Mouse (Mus musculus): ENCODE data around the gene Shisal1. TPM values are rescaled to one million over a fixed set of nuclear protein-coding genes. Genes with fewer than 3 reads are reported as not detected.

The Shisal1 gene
- polyA plus RNA-seq, 1 experiment from 2014 or later: 13.5 TPM

DNA sequence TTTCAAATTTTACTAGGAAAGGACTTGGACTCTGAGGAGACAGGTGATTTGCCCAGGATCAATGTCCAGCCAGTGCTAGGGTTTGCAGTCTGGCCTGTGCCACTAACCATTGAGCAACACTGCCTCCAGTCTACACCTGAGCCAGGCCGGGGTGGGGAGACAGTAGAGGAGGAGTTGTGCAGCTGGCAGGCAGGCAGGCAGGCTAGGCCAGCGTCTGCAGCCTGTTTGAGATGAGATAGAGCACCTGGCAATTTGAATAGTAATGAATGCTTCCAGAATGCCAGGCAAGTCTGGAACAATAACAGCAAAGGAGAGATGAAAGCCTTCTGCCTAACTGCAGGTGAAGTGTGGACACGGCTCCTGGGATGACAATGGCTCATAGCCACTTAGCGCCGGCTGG is 54.1 kb downstream of the Shisal1 start:
- peak; percentile 62; the same call in 1 of the 2 replicates for ATAC-seq
- no peak overlapping the region for H3K4me2 ChIP-seq (ENCODE audit: low read length)
- H3K4me1 ChIP-seq (replicated peaks; ENCODE audit: control insufficient read depth, insufficient read depth, low read length): peaks cover 7% of the 10 kb centered on the region; the same call in 1 of the 2 replicates
- H3K27ac ChIP-seq (ENCODE audit: low read length): peak overlapping the region; percentile 62
- H3K9me3 ChIP-seq (ENCODE audit: control insufficient read depth, low read length): peaks cover 7% of the 10 kb centered on the region
- no peaks in the 10 kb centered on the region for H3K36me3 ChIP-seq (ENCODE audit: control insufficient read depth, insufficient read depth)
- H3K9ac ChIP-seq (replicated peaks; ENCODE audit: low read depth, low read length): no peak overlapping the region
- WGBS: 46% methylated on average over 5 of the region's 5 CpGs
- no peak overlapping the region for H3K4me3 ChIP-seq (replicated peaks; ENCODE audit: low read length)
- no peaks in the 10 kb centered on the region for H3K27me3 ChIP-seq (replicated peaks; ENCODE audit: control insufficient read depth, insufficient read depth, low read length)

DNA sequence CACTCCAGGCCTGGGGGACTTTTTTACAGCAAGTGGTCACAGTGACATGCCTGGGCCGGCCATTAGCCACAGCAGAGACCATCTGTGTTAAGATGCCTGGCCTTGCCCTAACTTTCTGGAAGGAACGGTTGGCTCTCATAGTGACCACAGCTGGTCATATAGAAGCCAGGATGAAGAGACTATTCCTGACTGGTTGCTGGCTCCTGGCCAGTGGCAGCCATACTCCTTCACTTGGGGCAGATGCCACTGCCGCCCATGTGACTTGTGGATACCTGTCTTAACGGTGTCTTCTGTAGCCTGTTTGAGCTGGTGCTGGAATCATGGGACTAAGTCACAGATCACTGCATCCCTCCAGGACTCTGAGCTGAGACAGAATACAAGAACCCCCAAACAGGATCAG is 54.8 kb downstream of the Shisal1 start:
- H3K4me3 ChIP-seq (replicated peaks; ENCODE audit: low read length): no peak overlapping the region
- peaks cover 13% of the 10 kb centered on the region for H3K9me3 ChIP-seq (ENCODE audit: control insufficient read depth, low read length)
- no peaks in the 10 kb centered on the region for H3K36me3 ChIP-seq (ENCODE audit: control insufficient read depth, insufficient read depth)
- no peak overlapping the region for H3K9ac ChIP-seq (replicated peaks; ENCODE audit: low read depth, low read length)
- no peak overlapping the region for H3K4me2 ChIP-seq (ENCODE audit: low read length)
- H3K27ac ChIP-seq (ENCODE audit: low read length): no peak overlapping the region
- H3K27me3 ChIP-seq (replicated peaks; ENCODE audit: control insufficient read depth, insufficient read depth, low read length): no peaks in the 10 kb centered on the region
- peaks cover 7% of the 10 kb centered on the region; the same call in 1 of the 2 replicates for H3K4me1 ChIP-seq (replicated peaks; ENCODE audit: control insufficient read depth, insufficient read depth, low read length)
- ATAC-seq: no peak
- 96% methylated on average over 4 of the region's 4 CpGs for WGBS

DNA sequence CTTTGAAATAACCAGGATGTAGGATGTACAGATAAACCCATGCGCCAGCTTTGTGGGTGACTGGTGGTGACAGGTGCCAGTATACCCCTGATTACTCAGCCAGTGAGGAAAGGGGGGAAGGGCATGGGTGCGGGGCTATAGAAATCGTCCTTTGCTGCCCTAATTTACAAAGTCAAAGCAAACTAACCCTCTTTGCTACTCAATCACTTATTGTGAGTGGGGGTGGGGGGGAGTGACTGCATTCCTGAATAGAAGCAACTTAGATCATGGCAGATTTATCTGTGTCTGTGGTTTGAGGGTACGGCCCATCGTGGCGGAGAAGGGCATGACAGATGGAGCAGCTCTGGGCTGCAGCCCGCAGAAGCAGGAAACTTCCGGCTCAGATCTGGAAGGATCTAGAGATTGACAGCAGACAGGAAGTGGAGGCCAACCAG is 58.2 kb downstream of the Shisal1 start:
- ATAC-seq: no peak
- H3K4me3 ChIP-seq (replicated peaks; ENCODE audit: low read length): no peak overlapping the region
- 86% methylated on average over 8 of the region's 8 CpGs for WGBS
- no peak overlapping the region for H3K4me2 ChIP-seq (ENCODE audit: low read length)
- H3K27me3 ChIP-seq (replicated peaks; ENCODE audit: control insufficient read depth, insufficient read depth, low read length): no peaks in the 10 kb centered on the region
- H3K36me3 ChIP-seq (ENCODE audit: control insufficient read depth, insufficient read depth): no peaks in the 10 kb centered on the region
- no peak overlapping the region for H3K27ac ChIP-seq (ENCODE audit: low read length)
- peaks cover 15% of the 10 kb centered on the region for H3K9me3 ChIP-seq (ENCODE audit: control insufficient read depth, low read length)
- H3K9ac ChIP-seq (replicated peaks; ENCODE audit: low read depth, low read length): no peak overlapping the region
- peaks cover 7% of the 10 kb centered on the region; the same call in 1 of the 2 replicates for H3K4me1 ChIP-seq (replicated peaks; ENCODE audit: control insufficient read depth, insufficient read depth, low read length)

DNA sequence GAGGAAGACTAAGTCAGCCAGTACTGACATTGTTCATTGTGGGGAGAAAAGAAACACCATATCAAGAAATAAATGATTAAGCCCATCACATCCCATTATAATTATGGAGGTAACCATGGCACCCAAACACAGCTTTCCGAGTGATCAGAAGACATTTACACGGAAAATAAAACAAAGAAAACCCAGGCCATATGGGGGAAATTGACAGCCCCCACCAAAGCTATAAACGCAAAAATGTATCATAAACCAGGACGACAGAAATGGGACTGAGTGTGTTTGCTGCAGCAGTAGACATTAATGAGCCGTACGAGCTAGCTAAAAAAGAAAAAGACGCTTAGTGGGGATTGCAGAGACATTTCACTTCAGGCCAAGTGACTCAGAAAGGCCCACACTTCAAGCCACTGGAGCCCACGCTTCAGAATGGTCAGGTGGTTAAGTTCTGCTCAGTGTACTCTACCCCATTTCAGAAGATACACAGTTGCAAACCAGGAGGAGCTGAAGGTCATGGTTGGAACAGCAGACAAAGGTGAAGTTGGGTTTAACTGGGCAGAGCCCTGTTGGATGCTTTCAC is 60.8 kb downstream of the Shisal1 start:
- Histone ChIP-seq H3K27me3 (replicated peaks; ENCODE audit: control insufficient read depth, insufficient read depth, low read length) (no peaks in the 10 kb centered on the region), H3K27ac (ENCODE audit: low read length) (no peak overlapping the region), H3K9ac (replicated peaks; ENCODE audit: low read depth, low read length) (no peak overlapping the region), H3K9me3 (ENCODE audit: control insufficient read depth, low read length) (peaks cover 14% of the 10 kb centered on the region), H3K36me3 (ENCODE audit: control insufficient read depth, insufficient read depth) (no peaks in the 10 kb centered on the region), H3K4me2 (ENCODE audit: low read length) (no peak overlapping the region), H3K4me1 (replicated peaks; ENCODE audit: control insufficient read depth, insufficient read depth, low read length) (no peaks in the 10 kb centered on the region), H3K4me3 (replicated peaks; ENCODE audit: low read length) (no peak overlapping the region)
- ATAC-seq: no peak
- 78% methylated on average over 8 of the region's 8 CpGs for WGBS

DNA sequence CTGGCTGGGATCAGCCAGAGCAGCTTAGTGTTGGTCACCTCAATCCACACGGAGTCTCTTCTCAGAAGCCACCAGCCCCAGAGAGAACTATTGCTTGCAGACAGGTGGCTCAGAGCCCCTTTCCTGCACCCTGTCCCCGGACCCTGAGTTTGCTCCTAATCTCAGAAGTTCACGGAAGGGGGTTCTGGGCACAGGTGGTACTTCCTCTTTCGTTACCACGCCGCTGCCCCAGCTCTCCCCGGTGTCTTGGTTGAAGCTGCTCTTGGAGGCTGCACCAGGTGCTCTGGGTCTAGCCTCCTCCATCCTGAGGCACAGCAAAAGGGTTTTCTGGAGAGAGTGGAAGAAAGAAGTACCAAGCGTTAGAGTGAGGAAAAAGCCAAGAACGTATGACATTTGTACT is 62.8 kb downstream of the Shisal1 start:
- no peak overlapping the region for H3K4me2 ChIP-seq (ENCODE audit: low read length)
- no peak overlapping the region for H3K27ac ChIP-seq (ENCODE audit: low read length)
- H3K9me3 ChIP-seq (ENCODE audit: control insufficient read depth, low read length): peaks cover 13% of the 10 kb centered on the region
- no peaks in the 10 kb centered on the region for H3K27me3 ChIP-seq (replicated peaks; ENCODE audit: control insufficient read depth, insufficient read depth, low read length)
- whole genome bisulfite sequencing: 92% methylated on average over 9 of the region's 9 CpGs
- no peak overlapping the region for H3K9ac ChIP-seq (replicated peaks; ENCODE audit: low read depth, low read length)
- no peak overlapping the region for H3K4me3 ChIP-seq (replicated peaks; ENCODE audit: low read length)
- ATAC-seq: no peak
- H3K36me3 ChIP-seq (ENCODE audit: control insufficient read depth, insufficient read depth): no peaks in the 10 kb centered on the region
- no peaks in the 10 kb centered on the region for H3K4me1 ChIP-seq (replicated peaks; ENCODE audit: control insufficient read depth, insufficient read depth, low read length)

DNA sequence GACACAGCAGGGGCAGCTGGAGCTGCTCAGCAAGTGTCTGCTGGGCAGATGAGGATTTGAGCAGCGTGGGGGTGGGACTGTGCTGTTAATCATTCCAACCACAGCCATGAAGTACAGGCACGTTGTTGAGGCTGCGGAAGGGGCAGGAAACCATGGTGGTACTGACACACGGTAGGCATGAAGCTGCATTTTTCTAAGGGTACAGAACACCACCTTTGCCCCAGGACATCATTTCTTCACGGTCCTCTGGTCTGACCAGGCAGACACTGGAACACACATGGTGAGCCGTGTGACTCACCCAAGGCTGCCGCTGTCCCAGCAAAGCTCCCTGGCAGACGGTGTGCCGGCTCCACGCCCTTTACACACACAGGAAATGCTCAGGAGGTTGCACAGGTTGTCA is 66.7 kb downstream of the Shisal1 start:
- Histone ChIP-seq H3K4me1 (replicated peaks; ENCODE audit: control insufficient read depth, insufficient read depth, low read length) (no peaks in the 10 kb centered on the region), H3K9ac (replicated peaks; ENCODE audit: low read depth, low read length) (no peak overlapping the region), H3K27me3 (replicated peaks; ENCODE audit: control insufficient read depth, insufficient read depth, low read length) (no peaks in the 10 kb centered on the region), H3K9me3 (ENCODE audit: control insufficient read depth, low read length) (no peaks in the 10 kb centered on the region), H3K4me2 (ENCODE audit: low read length) (no peak overlapping the region), H3K27ac (ENCODE audit: low read length) (no peak overlapping the region), H3K36me3 (ENCODE audit: control insufficient read depth, insufficient read depth) (no peaks in the 10 kb centered on the region), H3K4me3 (replicated peaks; ENCODE audit: low read length) (no peak overlapping the region)
- no peak for ATAC-seq
- 85% methylated on average over 10 of the region's 10 CpGs for WGBS

DNA sequence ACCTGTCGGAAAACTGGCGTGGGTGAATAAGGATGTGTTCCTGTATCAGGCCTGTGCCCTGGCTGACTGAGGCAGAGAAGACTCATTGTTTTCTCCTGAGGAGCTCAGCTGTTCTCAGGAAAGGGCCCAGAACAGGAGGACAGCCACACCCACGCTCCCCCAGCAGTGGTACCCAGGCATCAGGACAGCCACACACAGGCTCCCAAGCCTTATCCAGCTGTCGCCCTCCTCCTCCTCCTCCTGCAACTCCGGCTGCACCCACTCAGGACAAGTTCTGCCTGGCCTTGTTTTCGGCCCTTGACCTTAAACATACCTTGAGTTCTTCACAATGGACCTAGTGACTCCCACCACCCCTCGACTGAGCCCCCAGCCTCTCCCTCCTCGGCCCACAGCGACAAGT is 68.2 kb downstream of the Shisal1 start:
- H3K4me3 ChIP-seq (replicated peaks; ENCODE audit: low read length): no peak overlapping the region
- ATAC-seq: no peak
- no peak overlapping the region for H3K27ac ChIP-seq (ENCODE audit: low read length)
- H3K4me2 ChIP-seq (ENCODE audit: low read length): no peak overlapping the region
- H3K9ac ChIP-seq (replicated peaks; ENCODE audit: low read depth, low read length): no peak overlapping the region
- no peaks in the 10 kb centered on the region for H3K36me3 ChIP-seq (ENCODE audit: control insufficient read depth, insufficient read depth)
- no peaks in the 10 kb centered on the region for H3K4me1 ChIP-seq (replicated peaks; ENCODE audit: control insufficient read depth, insufficient read depth, low read length)
- H3K27me3 ChIP-seq (replicated peaks; ENCODE audit: control insufficient read depth, insufficient read depth, low read length): no peaks in the 10 kb centered on the region
- H3K9me3 ChIP-seq (ENCODE audit: control insufficient read depth, low read length): no peaks in the 10 kb centered on the region; the same call in 1 of the 2 replicates
- WGBS: 70% methylated on average over 9 of the region's 9 CpGs

DNA sequence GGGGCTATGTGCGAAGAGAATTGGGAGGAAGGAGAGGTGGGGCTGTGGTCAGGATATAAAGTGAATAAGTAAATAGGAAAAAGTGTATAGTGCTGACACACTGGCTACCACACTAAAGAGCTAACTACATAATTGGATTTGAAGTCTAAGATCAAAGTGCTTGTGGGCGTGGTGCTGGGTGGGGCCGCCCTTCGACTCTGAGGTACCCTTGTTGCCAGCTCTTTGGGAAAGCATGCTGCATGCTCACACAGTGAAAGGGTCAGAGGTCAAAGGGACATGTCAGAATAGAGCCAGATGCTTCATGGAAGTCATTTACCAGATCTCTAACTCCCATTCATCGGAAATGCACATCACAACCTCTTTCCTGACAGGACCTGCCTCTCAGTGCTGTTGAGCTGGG is 74.1 kb downstream of the Shisal1 start:
- Histone ChIP-seq H3K9ac (replicated peaks; ENCODE audit: low read depth, low read length) (no peak overlapping the region), H3K36me3 (ENCODE audit: control insufficient read depth, insufficient read depth) (no peaks in the 10 kb centered on the region), H3K4me1 (replicated peaks; ENCODE audit: control insufficient read depth, insufficient read depth, low read length) (0 out of 2 replicates have a peak, but pooled peaks cover 4% of the 10 kb centered on the region), H3K9me3 (ENCODE audit: control insufficient read depth, low read length) (no peaks in the 10 kb centered on the region; the same call in 1 of the 2 replicates), H3K27me3 (replicated peaks; ENCODE audit: control insufficient read depth, insufficient read depth, low read length) (no peaks in the 10 kb centered on the region), H3K4me3 (replicated peaks; ENCODE audit: low read length) (no peak overlapping the region), H3K27ac (ENCODE audit: low read length) (no peak overlapping the region), H3K4me2 (ENCODE audit: low read length) (no peak overlapping the region)
- ATAC-seq: no peak
- 82% methylated on average over 5 of the region's 5 CpGs for whole genome bisulfite sequencing

DNA sequence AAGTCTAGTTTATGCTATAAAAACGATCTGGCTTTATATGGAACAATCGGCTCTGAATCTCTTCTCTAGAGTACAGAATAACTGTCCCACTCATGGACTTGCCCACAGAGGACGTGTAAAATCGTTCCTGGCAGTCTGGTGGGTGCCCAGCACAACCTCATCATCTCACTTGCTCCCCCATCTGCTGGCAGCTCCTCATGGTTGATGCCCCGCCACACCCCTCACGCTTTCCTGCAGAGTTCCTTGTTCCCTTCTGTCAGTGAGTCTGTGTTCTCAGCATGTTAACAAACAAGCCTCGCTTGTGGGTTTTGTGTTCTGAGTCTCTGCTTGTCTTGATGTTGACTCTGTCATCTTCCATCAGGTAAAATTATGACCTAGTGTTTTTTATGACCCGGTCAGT is 79.5 kb downstream of the Shisal1 start:
- Histone ChIP-seq H3K9me3 (ENCODE audit: control insufficient read depth, low read length) (no peaks in the 10 kb centered on the region), H3K27ac (ENCODE audit: low read length) (no peak overlapping the region), H3K4me3 (replicated peaks; ENCODE audit: low read length) (no peak overlapping the region), H3K9ac (replicated peaks; ENCODE audit: low read depth, low read length) (no peak overlapping the region), H3K4me1 (replicated peaks; ENCODE audit: control insufficient read depth, insufficient read depth, low read length) (peaks cover 11% of the 10 kb centered on the region), H3K4me2 (ENCODE audit: low read length) (no peak overlapping the region), H3K36me3 (ENCODE audit: control insufficient read depth, insufficient read depth) (no peaks in the 10 kb centered on the region), H3K27me3 (replicated peaks; ENCODE audit: control insufficient read depth, insufficient read depth, low read length) (no peaks in the 10 kb centered on the region)
- WGBS: 68% methylated on average over 8 of the region's 8 CpGs
- ATAC-seq: no peak

DNA sequence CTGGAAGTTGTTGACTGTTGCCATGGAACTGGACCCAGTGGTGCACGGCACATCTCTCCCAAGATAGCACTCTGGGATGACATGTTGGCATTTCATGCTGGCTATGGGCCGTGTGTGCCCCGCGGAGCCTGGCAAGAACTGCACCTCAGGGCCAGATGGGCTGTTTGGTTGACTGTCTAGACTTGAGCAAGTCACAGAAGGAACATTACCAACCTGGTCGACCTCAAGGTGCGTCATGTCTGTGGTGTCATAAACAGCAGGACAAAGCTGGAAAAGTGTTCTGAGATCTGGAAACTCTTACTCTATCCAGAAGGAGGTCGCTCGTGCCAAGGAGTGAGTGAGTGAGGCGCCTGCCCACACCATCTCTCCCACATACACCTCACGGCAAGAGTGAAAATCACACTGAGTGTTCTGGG is 80.3 kb downstream of the Shisal1 start:
- Histone ChIP-seq H3K27ac (ENCODE audit: low read length) (no peak overlapping the region), H3K9me3 (ENCODE audit: control insufficient read depth, low read length) (no peaks in the 10 kb centered on the region), H3K27me3 (replicated peaks; ENCODE audit: control insufficient read depth, insufficient read depth, low read length) (no peaks in the 10 kb centered on the region), H3K4me2 (ENCODE audit: low read length) (no peak overlapping the region), H3K4me1 (replicated peaks; ENCODE audit: control insufficient read depth, insufficient read depth, low read length) (peaks cover 11% of the 10 kb centered on the region), H3K9ac (replicated peaks; ENCODE audit: low read depth, low read length) (no peak overlapping the region), H3K36me3 (ENCODE audit: control insufficient read depth, insufficient read depth) (no peaks in the 10 kb centered on the region), H3K4me3 (replicated peaks; ENCODE audit: low read length) (no peak overlapping the region)
- peak; percentile 58; the same call in 1 of the 2 replicates for ATAC-seq
- 80% methylated on average over 10 of the region's 10 CpGs for WGBS
